Mouse (Mus musculus): ENCODE results near the gene Polr2a. TPM values are rescaled to one million over a fixed set of nuclear protein-coding genes. Genes with fewer than 3 reads are reported as not detected.

Polr2a gene
- polyA plus RNA-seq, 1 experiment from 2014 or later = 27.2 TPM

DNA sequence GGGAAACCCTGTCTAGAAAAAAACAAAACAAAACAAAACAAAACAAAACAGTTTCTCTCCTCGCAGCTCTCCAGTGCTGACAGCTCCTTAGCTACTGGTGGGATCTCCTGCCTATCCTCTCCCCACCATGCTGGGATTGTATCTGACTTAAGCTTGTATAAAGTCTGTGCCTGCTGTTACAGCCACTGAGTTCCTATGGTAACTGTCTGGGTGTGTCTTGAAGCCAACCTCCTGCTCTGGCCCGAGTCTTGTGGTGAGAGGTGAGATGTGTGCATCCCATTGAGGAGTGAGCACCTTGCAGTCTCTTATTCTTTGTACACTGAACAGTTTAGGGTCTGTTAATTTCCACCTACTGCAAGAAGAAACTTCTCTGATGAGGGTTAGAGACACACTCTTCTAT is 35.4 kb downstream of the Polr2a start:
- H3K27ac ChIP-seq = no peak overlapping the region
- H3K9me3 ChIP-seq = no peaks in the 10 kb centered on the region
- H3K9ac ChIP-seq = no peak overlapping the region
- H3K36me3 ChIP-seq = no peaks in the 10 kb centered on the region
- no peak overlapping the region for H3K4me2 ChIP-seq (replicated peaks)
- H3K27me3 ChIP-seq = no peaks in the 10 kb centered on the region
- 43% methylated on average over 2 of the region's 2 CpGs for WGBS
- no peak for ATAC-seq (ENCODE audit: low FRiP score, low read depth)
- no peak overlapping the region for H3K4me3 ChIP-seq
- 0 out of 2 replicates have a peak, but pooled peaks cover 4% of the 10 kb centered on the region for H3K4me1 ChIP-seq

DNA sequence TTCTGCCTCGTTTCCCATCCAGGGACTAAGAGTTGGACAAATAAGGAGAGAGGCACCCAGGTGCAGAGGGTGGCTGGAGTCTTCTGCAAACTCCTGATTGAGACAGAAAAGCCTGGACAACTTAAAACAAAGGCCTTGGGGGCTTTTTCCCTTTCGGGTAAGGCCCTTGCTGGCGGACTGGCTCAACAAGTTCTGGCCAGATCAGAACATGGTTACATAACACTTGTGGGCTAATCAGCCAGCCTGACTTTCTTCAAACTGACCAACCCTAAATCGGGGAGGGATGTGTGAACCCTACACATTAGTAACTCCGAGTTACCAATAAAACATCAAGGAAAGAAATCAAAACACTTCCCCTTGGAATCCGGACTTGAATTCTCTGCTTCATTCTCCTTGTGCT is 37.6 kb downstream of the Polr2a start:
- no peak overlapping the region for H3K9ac ChIP-seq
- no peaks in the 10 kb centered on the region for H3K27me3 ChIP-seq
- 67% methylated on average over 6 of the region's 6 CpGs for WGBS
- no peaks in the 10 kb centered on the region for H3K36me3 ChIP-seq
- no peak for ATAC-seq (ENCODE audit: low FRiP score, low read depth)
- no peaks in the 10 kb centered on the region for H3K9me3 ChIP-seq
- peaks cover 9% of the 10 kb centered on the region for H3K4me1 ChIP-seq
- no peak overlapping the region for H3K27ac ChIP-seq
- H3K4me3 ChIP-seq = no peak overlapping the region
- no peak overlapping the region for H3K4me2 ChIP-seq (replicated peaks)

DNA sequence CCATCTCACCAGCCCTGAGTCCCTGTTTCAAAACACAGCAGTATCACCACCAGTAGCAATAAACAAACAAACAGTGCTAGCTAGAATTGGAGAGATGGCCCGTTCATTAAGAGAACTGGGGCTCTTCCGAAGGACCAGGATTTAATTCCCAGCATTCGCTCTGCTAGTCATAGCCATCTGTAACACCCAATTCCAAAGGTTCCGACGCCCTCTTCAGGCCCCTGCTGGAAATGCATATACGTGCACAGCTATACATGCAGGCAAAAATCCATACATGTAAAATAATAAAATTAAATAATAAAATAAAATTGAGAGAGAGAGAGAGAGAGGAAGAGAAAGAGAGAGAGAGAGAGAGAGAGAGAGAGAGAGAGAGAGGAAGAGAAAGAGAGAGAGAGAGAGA is 39.0 kb downstream of the Polr2a start:
- ATAC-seq (ENCODE audit: low FRiP score, low read depth) = no peak
- Histone ChIP-seq H3K9ac (no peak overlapping the region), H3K4me2 (replicated peaks) (no peak overlapping the region), H3K27ac (no peak overlapping the region), H3K9me3 (no peaks in the 10 kb centered on the region), H3K4me1 (peaks cover 17% of the 10 kb centered on the region), H3K4me3 (no peak overlapping the region), H3K27me3 (no peaks in the 10 kb centered on the region), H3K36me3 (no peaks in the 10 kb centered on the region)
- WGBS = 74% methylated on average over 6 of the region's 6 CpGs

DNA sequence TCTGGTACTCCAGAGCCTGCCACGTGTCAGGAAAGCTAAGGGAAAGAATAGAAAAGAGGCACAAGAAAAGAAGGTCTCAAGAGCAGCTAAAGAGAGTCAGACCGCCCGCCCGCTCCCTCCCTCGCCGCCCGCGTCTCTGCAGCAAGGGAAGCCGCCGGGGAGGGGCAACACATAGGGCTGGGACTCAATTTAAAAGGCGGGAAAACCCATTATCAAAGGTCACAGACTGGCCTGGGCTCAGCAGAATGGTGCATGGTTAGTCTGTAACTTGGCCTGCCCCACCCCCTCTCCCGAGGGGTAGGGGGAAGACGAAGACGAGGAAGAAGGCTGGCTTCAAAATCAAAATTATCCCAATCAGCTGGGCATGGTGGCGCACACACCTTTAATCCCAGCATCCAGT is 39.8 kb downstream of the Polr2a start:
- WGBS = 30% methylated on average over 15 of the region's 15 CpGs
- Histone ChIP-seq H3K4me1 (peaks cover 17% of the 10 kb centered on the region), H3K27ac (no peak overlapping the region), H3K36me3 (no peaks in the 10 kb centered on the region), H3K4me2 (replicated peaks) (no peak overlapping the region), H3K9ac (no peak overlapping the region), H3K9me3 (no peaks in the 10 kb centered on the region), H3K27me3 (no peaks in the 10 kb centered on the region), H3K4me3 (no peak overlapping the region)
- ATAC-seq (ENCODE audit: low FRiP score, low read depth) = no peak

DNA sequence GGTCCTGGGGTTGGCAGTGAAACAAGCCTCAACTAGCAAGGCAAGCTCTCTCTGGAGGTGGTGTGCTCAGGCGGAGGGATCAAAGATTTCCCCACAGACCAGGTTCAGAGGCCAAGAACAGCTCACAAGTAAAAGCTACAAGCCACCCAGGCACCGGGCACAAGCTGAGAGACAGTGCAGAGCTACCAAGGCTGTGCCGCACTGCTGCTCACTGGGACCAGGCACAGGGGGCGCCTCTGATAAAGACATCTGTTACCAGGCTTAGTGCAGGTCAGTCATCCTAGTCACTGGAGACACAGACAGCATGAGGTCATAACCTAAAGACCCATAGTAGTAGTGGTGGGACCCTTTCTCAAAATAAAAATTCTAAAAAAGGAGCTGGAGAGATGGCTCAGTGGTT is 41.5 kb downstream of the Polr2a start:
- H3K9ac ChIP-seq = no peak overlapping the region
- ATAC-seq (ENCODE audit: low FRiP score, low read depth) = no peak
- H3K36me3 ChIP-seq = no peaks in the 10 kb centered on the region
- no peaks in the 10 kb centered on the region for H3K27me3 ChIP-seq
- H3K9me3 ChIP-seq = no peaks in the 10 kb centered on the region
- H3K4me2 ChIP-seq (replicated peaks) = no peak overlapping the region
- H3K4me3 ChIP-seq = no peak overlapping the region
- no peak overlapping the region for H3K27ac ChIP-seq
- H3K4me1 ChIP-seq = peaks cover 17% of the 10 kb centered on the region
- WGBS = 77% methylated on average over 4 of the region's 4 CpGs

DNA sequence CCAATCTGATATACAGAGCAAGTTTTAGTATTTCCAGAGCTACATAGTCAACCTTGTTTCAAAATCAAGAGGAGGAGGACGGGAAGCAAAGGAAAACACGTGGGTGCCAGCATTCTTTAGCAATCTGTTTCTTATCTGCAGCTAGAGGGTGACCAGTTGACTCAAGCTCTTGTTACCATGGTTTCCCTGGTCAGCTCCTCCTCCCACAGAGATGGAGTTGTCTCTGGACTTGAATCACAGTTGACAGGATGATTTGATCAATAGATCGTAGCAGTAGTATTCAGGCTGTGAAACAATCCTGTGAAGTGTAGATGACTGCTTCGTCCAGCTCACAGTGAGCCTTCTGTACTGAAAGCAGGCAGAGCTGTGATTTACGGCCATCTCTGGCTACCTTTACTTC is 42.5 kb downstream of the Polr2a start:
- H3K27ac ChIP-seq = peak overlapping the region; percentile 39; the same call in 1 of the 2 replicates
- no peak overlapping the region for H3K9ac ChIP-seq
- ATAC-seq (ENCODE audit: low FRiP score, low read depth) = no peak
- 14% methylated on average over 5 of the region's 5 CpGs for WGBS
- no peaks in the 10 kb centered on the region for H3K36me3 ChIP-seq
- H3K4me2 ChIP-seq (replicated peaks) = peak overlapping the region; percentile 4; the same call in 1 of the 2 replicates
- H3K4me1 ChIP-seq = peaks cover 17% of the 10 kb centered on the region
- H3K9me3 ChIP-seq = no peaks in the 10 kb centered on the region
- no peaks in the 10 kb centered on the region for H3K27me3 ChIP-seq
- no peak overlapping the region for H3K4me3 ChIP-seq

DNA sequence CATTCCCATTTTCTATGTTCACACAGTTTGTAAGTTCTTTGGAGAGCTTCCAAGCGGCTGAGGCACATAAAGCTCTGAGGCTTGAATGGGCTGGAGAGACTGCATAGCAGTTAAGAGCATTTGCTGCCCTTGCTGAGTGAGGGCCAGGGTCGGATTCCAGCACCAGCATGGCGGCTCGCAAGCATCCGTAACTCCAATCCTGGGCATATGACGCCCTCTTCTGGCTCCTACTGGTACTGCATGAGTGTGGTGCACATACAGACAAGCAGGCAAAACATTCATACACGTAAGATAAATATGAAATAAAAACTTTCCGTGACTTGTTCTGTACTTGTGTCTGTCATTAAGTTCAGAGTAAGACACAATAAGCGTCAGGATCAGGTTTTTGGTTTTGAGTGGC is 43.0 kb downstream of the Polr2a start:
- H3K27me3 ChIP-seq = no peaks in the 10 kb centered on the region
- peak overlapping the region; percentile 4; the same call in 1 of the 2 replicates for H3K4me2 ChIP-seq (replicated peaks)
- WGBS = 56% methylated on average over 9 of the region's 9 CpGs
- no peak overlapping the region for H3K4me3 ChIP-seq
- peak overlapping the region; percentile 39 for H3K27ac ChIP-seq
- no peak for ATAC-seq (ENCODE audit: low FRiP score, low read depth)
- peaks cover 17% of the 10 kb centered on the region for H3K4me1 ChIP-seq
- no peaks in the 10 kb centered on the region for H3K36me3 ChIP-seq
- no peak overlapping the region for H3K9ac ChIP-seq
- H3K9me3 ChIP-seq = no peaks in the 10 kb centered on the region

DNA sequence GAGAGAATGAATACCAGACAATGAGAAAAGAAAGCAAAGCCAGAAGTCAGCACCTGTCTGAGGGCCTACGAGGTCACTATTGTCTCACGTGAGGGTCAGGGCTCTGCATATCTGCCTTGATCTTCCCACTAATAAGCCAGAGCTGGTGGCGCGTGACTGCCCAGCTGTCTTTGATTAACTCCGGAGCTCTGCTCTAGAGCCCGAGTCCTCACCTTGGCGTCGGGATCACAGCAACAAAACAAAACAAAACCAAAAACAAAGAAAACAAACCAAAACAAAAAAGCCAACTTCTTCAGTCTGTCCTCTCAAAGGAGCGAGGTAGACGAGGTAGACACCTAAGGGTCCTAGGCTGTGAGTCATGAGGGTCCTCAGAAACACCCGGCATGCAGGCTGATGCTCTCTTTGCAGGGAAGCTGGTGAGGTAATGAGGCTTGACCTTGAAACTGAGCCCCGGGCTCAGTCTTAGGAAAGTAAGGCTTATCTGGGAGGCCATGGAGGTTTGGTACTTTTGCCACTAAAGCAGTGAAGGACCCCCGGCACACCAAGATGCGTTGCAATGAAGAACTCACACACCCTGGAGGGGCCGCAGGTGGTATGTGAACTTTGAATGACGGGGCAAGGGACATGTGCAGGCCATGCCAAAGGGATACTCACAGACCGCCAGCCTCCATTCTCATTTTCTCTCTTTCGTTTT is 43.7 kb downstream of the Polr2a start:
- Histone ChIP-seq H3K36me3 (no peaks in the 10 kb centered on the region), H3K4me3 (no peak overlapping the region), H3K4me1 (peaks cover 19% of the 10 kb centered on the region), H3K9me3 (no peaks in the 10 kb centered on the region), H3K27me3 (no peaks in the 10 kb centered on the region), H3K9ac (no peak overlapping the region), H3K4me2 (replicated peaks) (peak overlapping the region; percentile 25; the same call in 1 of the 2 replicates), H3K27ac (no peak overlapping the region; the same call in 1 of the 2 replicates)
- no peak for ATAC-seq (ENCODE audit: low FRiP score, low read depth)
- 45% methylated on average over 18 of the region's 18 CpGs for WGBS

DNA sequence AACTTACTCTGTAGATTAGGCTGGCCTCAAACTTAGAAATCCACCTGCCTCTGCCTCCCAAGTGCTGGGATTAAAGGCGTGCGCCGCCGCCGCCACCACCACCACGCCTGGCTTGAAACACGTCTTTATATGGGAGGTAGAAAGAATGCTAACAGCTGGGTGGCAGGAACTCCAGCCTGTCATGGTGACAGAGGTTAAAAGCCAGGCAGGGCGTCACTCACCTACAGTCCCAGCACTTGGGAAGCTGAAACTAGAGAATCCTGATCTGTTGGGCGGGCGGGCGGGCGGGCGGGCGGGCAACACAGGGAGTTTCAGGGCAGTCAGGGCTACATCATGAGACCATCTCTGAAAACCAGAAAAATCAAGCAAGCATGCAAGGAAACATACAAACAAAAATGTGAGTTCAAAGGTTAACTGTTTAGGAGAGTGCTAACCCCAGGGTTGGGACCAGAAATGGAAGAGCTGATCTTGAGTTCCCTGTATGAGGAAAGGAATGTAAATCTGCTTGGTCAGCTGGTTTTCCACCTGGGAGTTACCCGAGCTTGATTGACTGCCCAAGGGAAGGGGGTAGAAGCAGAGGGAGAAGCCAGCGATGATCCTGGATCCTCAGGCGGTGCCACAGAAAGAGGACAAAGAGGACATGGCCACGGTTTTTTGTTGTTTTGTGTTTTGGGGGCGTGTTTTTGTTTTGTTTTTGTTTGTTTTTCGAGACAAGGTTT is 45.3 kb downstream of the Polr2a start:
- Histone ChIP-seq H3K4me1 (peaks cover 25% of the 10 kb centered on the region), H3K4me3 (no peak overlapping the region), H3K36me3 (no peaks in the 10 kb centered on the region), H3K9me3 (no peaks in the 10 kb centered on the region), H3K27me3 (no peaks in the 10 kb centered on the region), H3K4me2 (replicated peaks) (no peak overlapping the region), H3K27ac (no peak overlapping the region), H3K9ac (no peak overlapping the region)
- 76% methylated on average over 20 of the region's 20 CpGs for WGBS
- no peak for ATAC-seq (ENCODE audit: low FRiP score, low read depth)

DNA sequence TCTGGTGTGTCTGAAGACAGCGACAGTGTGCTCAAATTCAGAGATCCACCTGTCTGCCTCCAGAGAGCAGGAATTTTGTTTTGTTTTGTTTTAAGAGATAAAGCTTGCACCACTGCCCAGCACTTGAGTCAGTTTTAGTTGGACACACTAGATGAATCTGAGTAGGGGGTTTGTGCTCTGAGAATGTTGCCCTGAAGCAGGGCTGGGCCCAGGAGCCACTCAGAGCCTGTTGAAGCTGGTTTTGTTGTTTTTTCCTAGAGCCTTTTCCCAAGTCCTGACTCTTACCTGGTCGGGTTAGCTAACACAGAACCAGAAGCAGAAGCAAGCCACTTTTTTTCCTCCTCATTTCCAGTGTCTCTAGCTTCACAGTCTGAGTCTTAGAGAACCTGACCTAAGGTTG is 47.4 kb downstream of the Polr2a start:
- no peak overlapping the region for H3K4me3 ChIP-seq
- WGBS = 78% methylated on average over 2 of the region's 2 CpGs
- H3K36me3 ChIP-seq = no peaks in the 10 kb centered on the region
- no peaks in the 10 kb centered on the region for H3K9me3 ChIP-seq
- H3K9ac ChIP-seq = no peak overlapping the region
- no peaks in the 10 kb centered on the region for H3K27me3 ChIP-seq
- no peak overlapping the region for H3K4me2 ChIP-seq (replicated peaks)
- no peak overlapping the region for H3K27ac ChIP-seq
- ATAC-seq (ENCODE audit: low FRiP score, low read depth) = no peak
- peaks cover 22% of the 10 kb centered on the region for H3K4me1 ChIP-seq

DNA sequence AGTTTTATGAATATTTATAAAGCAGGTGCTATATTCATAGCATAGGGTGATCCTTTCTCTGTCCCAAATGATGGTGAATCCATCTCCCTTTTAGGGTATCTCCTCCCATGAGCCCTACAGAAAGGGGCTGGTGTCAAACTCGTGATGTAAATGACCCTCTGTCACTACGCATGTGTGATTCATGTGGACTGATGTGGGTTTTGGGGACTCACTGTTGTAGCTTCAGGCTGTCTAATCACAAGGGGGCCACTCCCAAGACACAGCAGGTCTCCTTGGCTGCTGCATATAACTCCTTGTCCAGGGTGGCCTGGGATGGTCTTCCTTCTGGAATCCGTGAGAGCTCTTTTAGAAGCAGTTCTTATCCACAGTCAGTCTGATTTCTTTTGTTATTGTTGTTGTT is 48.0 kb downstream of the Polr2a start:
- Histone ChIP-seq H3K27me3 (no peaks in the 10 kb centered on the region), H3K4me1 (peaks cover 18% of the 10 kb centered on the region), H3K4me3 (no peak overlapping the region), H3K27ac (no peak overlapping the region), H3K9me3 (no peaks in the 10 kb centered on the region), H3K36me3 (no peaks in the 10 kb centered on the region), H3K4me2 (replicated peaks) (no peak overlapping the region), H3K9ac (no peak overlapping the region)
- 83% methylated on average over 3 of the region's 3 CpGs for WGBS
- ATAC-seq (ENCODE audit: low FRiP score, low read depth) = no peak

DNA sequence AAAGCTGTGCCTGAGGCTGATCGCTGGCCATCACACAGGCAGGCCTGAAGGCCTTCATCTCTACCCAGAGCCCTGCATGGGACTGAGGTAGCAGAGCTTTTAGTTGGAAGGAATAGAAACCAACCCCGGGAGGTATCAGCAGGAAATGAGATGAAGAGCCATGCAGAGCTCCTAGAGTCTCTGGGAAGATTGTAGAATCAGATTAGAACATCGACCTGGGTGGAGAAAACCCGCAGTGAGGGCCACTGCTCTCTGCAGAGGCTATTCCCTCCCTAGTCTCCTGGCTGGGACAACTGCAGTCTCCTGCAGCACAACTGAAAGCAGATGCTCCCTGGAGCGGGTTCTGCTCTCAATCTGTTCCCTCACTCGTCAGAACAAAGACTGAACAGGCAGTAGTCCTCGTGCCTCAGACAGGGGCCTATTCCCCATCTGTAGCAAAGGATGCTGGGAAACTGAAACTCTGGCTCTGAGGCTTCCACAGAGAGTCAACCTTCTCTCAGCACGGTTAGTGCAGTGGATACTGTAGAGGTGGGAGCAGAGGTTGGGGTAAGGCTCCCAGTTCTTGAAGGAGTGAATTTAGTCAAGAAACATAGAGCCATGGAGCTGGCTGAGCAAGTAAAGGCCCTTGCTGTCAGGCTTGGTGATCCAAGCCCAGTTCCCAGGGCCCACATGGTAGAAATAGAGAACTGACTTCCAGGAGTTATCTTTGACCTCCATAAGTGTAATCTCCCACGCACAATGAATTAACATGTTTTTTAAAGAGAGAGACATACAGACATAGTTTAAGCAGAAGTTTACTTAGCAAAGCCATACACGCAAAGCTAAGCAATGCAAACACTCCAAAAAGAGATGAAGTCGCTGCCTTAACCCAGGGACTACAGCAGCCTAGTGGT is 48.6 kb downstream of the Polr2a start:
- H3K27me3 ChIP-seq = no peaks in the 10 kb centered on the region
- no peak overlapping the region for H3K4me2 ChIP-seq (replicated peaks)
- H3K9ac ChIP-seq = peak overlapping the region; percentile 14; the same call in 1 of the 2 replicates
- H3K4me1 ChIP-seq = peaks cover 15% of the 10 kb centered on the region
- H3K27ac ChIP-seq = peak overlapping the region; percentile 29; the same call in 1 of the 2 replicates
- no peaks in the 10 kb centered on the region for H3K36me3 ChIP-seq
- WGBS = 51% methylated on average over 11 of the region's 11 CpGs
- no peak overlapping the region for H3K4me3 ChIP-seq
- no peak for ATAC-seq (ENCODE audit: low FRiP score, low read depth)
- H3K9me3 ChIP-seq = no peaks in the 10 kb centered on the region

All from limb, embryonic 13.5 days (tissue).